ENCODE assay signal across 29 mouse cellular contexts in the genomic region with DNA sequence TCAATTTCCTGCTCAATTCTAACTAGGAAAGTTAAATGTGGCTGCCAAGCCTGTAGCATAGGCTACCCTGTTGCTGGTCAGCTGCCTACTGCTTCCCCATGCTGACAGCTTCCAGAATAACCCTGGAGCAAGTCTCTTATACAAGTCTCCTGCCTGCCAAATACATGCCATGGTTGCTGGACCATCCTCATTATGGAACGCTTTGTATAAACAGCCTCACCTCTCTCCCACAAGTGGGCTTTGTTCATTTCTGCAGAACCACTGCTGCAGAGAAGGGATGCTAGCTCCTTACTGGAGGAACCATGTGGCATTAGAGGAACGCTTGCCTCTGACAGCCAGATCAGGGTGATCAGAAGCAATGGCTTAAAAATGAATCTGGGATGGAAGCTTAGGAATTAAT.
"Had no signal": no experiment of that assay in that cellular context is flagged by ENCODE, and none has a peak within 500 bp of the region (broad histone marks: within the 10 kb centered on the region; RNA-seq: fewer than 3 reads in every experiment).

No protein-coding gene starts in this region.

- ATAC-seq: liver, embryonic 12.5 days; liver, postnatal 0 days; lung, postnatal 0 days; midbrain, embryonic 13.5 days; midbrain, embryonic 15.5 days; midbrain, embryonic 16.5 days had no signal

- DNase-seq: left cerebral cortex, postnatal 4 days; liver; liver, embryonic 13.5 days; liver, postnatal 0 days; lung, adult 18-20 months; lung, adult 2 months; lung, embryonic 14.5 days; lung, postnatal 10 days; lung, postnatal 14 days; lung, postnatal 36 days; lung, postnatal 4 days; midbrain, embryonic 14.5 days had no signal

- H3K9me3 ChIP-seq: limb, embryonic 10.5 days; limb, embryonic 12.5 days; limb, embryonic 13.5 days; limb, embryonic 15.5 days; liver, embryonic 12.5 days; liver, embryonic 13.5 days; liver, embryonic 15.5 days; lung, embryonic 15.5 days; midbrain, embryonic 10.5 days; midbrain, embryonic 12.5 days; midbrain, embryonic 13.5 days; midbrain, embryonic 15.5 days had no signal

- H3K4me3 ChIP-seq: limb, embryonic 10.5 days; limb, embryonic 12.5 days; limb, embryonic 13.5 days; limb, embryonic 15.5 days; liver, embryonic 12.5 days; liver, embryonic 13.5 days; liver, embryonic 15.5 days; lung, embryonic 15.5 days; megakaryocyte, embryonic 14.5 days; midbrain, embryonic 10.5 days; midbrain, embryonic 12.5 days; midbrain, embryonic 13.5 days; midbrain, embryonic 15.5 days; myocyte had no signal

- H3K27ac ChIP-seq: limb, embryonic 10.5 days; limb, embryonic 12.5 days; limb, embryonic 13.5 days; limb, embryonic 15.5 days; liver, embryonic 12.5 days; liver, embryonic 13.5 days; liver, embryonic 14.5 days; liver, embryonic 15.5 days; lung, embryonic 15.5 days; macrophage; midbrain, embryonic 10.5 days; midbrain, embryonic 12.5 days; midbrain, embryonic 13.5 days; midbrain, embryonic 15.5 days had no signal

- H3K27me3 ChIP-seq: limb, embryonic 12.5 days; limb, embryonic 13.5 days; limb, embryonic 15.5 days; liver, embryonic 12.5 days; liver, embryonic 13.5 days; liver, embryonic 15.5 days; lung, embryonic 15.5 days; megakaryocyte, embryonic 14.5 days; midbrain, embryonic 12.5 days; midbrain, embryonic 13.5 days; midbrain, embryonic 15.5 days had no signal

- H3K36me3 ChIP-seq: limb, embryonic 10.5 days; limb, embryonic 12.5 days; limb, embryonic 13.5 days; limb, embryonic 15.5 days; liver, embryonic 12.5 days; liver, embryonic 13.5 days; liver, embryonic 15.5 days; lung, embryonic 15.5 days; midbrain, embryonic 10.5 days; midbrain, embryonic 12.5 days; midbrain, embryonic 13.5 days; midbrain, embryonic 15.5 days had no signal

- H3K4me1 ChIP-seq: limb, embryonic 10.5 days; limb, embryonic 12.5 days; limb, embryonic 13.5 days; limb, embryonic 15.5 days; liver, embryonic 12.5 days; liver, embryonic 13.5 days; liver, embryonic 15.5 days; lung, embryonic 15.5 days; midbrain, embryonic 15.5 days had no signal
